Comparison of ENCODE assay signal across 11 mouse cellular contexts in the genomic region with DNA sequence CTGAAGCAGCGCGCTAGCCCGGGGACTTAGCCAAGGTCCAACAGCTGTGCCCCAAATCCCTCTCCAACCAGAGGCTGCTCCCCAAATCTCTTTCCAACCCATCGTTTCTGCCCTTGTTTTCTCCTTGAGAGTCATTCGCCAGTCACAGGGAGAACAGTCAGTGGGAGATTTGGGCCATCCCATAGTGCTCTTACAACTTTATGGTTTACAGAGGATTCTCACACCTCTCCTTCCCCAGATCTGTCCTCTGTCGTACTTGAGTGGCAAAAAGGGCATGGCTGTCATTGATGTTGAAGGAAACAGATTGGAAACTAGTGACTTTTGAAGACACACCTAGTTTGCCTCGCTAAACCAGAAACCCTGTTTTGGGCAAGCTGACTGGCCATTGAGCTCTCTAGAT. TPM values are rescaled to one million over a fixed set of nuclear protein-coding genes. Genes with fewer than 3 reads are reported as not detected.
DNase-seq lines count a peak whose midpoint lies in the region; ATAC-seq and TF ChIP-seq lines count a peak whose summit lies in the region.
"Had no signal": no experiment of that assay in that cellular context is flagged by ENCODE, and none has a peak within 500 bp of the region (broad histone marks: within the 10 kb centered on the region; RNA-seq: fewer than 3 reads in every experiment).

No protein-coding gene starts in this region.

- no peak overlapping the region for H3K4me3 ChIP-seq in heart, embryonic 10.5 days
- H3K4me3 ChIP-seq in kidney, embryonic 16.5 days (ENCODE audit: low read length), result no peak overlapping the region
- no peak overlapping the region for H3K4me3 ChIP-seq in kidney, embryonic 14.5 days (ENCODE audit: low read length)
- H3K4me3 ChIP-seq in embryonic fibroblast, embryonic 13.5 days (ENCODE audit: insufficient read depth, low read length), result no peak overlapping the region
- H3K4me3 ChIP-seq in stomach, postnatal 0 days (ENCODE audit: low read depth, low read length), result no peak overlapping the region
- H3K4me3 ChIP-seq: embryonic facial prominence, embryonic 12.5 days; forebrain, embryonic 12.5 days; neural tube, embryonic 13.5 days had no signal

- TF ChIP-seq POLR2A in embryonic fibroblast, embryonic 13.5 days (IDR thresholded peaks at IDR 0.05; ENCODE audit: low read depth, low read length), result no peak

- H3K27me3 ChIP-seq in heart, embryonic 10.5 days (ENCODE audit: insufficient read depth, poor library complexity, severe bottlenecking), result no peaks in the 10 kb centered on the region
- no peaks in the 10 kb centered on the region for H3K27me3 ChIP-seq in kidney, embryonic 16.5 days (ENCODE audit: insufficient read depth, low read length)
- H3K27me3 ChIP-seq in kidney, embryonic 14.5 days (ENCODE audit: control insufficient read depth, insufficient read depth, low read length), result no peaks in the 10 kb centered on the region
- no peaks in the 10 kb centered on the region for H3K27me3 ChIP-seq in stomach, postnatal 0 days (ENCODE audit: control insufficient read depth, insufficient read depth, low read length)
- H3K27me3 ChIP-seq: embryonic facial prominence, embryonic 12.5 days; forebrain, embryonic 12.5 days; neural tube, embryonic 13.5 days had no signal

- H3K36me3 ChIP-seq in heart, embryonic 10.5 days, result peaks cover 28% of the 10 kb centered on the region
- H3K36me3 ChIP-seq in kidney, embryonic 16.5 days (ENCODE audit: insufficient read depth, low read length), result peaks cover 7% of the 10 kb centered on the region; the same call in 1 of the 2 replicates
- peaks cover 14% of the 10 kb centered on the region; the same call in 1 of the 2 replicates for H3K36me3 ChIP-seq in kidney, embryonic 14.5 days (ENCODE audit: control insufficient read depth, insufficient read depth, low read length)
- no peaks in the 10 kb centered on the region for H3K36me3 ChIP-seq in stomach, postnatal 0 days (ENCODE audit: control insufficient read depth, insufficient read depth, low read length)

- peaks cover 33% of the 10 kb centered on the region for H3K4me1 ChIP-seq in heart, embryonic 10.5 days
- peaks cover 19% of the 10 kb centered on the region for H3K4me1 ChIP-seq in kidney, embryonic 16.5 days (ENCODE audit: insufficient read depth, low read length)
- H3K4me1 ChIP-seq in kidney, embryonic 14.5 days (ENCODE audit: control insufficient read depth, insufficient read depth, low read length), result peaks cover 2% of the 10 kb centered on the region; the same call in 1 of the 2 replicates
- H3K4me1 ChIP-seq in embryonic fibroblast, embryonic 13.5 days (ENCODE audit: control insufficient read depth, insufficient read depth, low read length), result peaks cover 17% of the 10 kb centered on the region
- H3K4me1 ChIP-seq in stomach, postnatal 0 days (replicated peaks; ENCODE audit: control insufficient read depth, insufficient read depth), result peaks cover 3% of the 10 kb centered on the region; the same call in 1 of the 2 replicates
- H3K4me1 ChIP-seq: forebrain, embryonic 12.5 days had no signal

- no peak for TF ChIP-seq EP300 in stomach, postnatal 0 days (optimal IDR thresholded peaks at IDR 0.05)

- peak overlapping the region; percentile 56 for H3K9ac ChIP-seq in kidney, embryonic 16.5 days (replicated peaks; ENCODE audit: low read length)
- H3K9ac ChIP-seq in kidney, embryonic 14.5 days (ENCODE audit: low read depth, low read length), result no peak overlapping the region
- H3K9ac ChIP-seq in stomach, postnatal 0 days (ENCODE audit: low read length), result peak overlapping the region; percentile 41; the same call in 1 of the 2 replicates
- H3K9ac ChIP-seq: embryonic facial prominence, embryonic 12.5 days; forebrain, embryonic 12.5 days; hindbrain, embryonic 14.5 days; neural tube, embryonic 13.5 days had no signal

- TF ChIP-seq CTCF in embryonic fibroblast, embryonic 13.5 days (IDR thresholded peaks at IDR 0.05; ENCODE audit: borderline replicate concordance, insufficient read depth, low read length), result no peak
- TF ChIP-seq CTCF in stomach, postnatal 0 days (IDR thresholded peaks at IDR 0.05; ENCODE audit: low read depth), result no peak

- no peak overlapping the region for H3K4me2 ChIP-seq in kidney, embryonic 16.5 days (replicated peaks; ENCODE audit: low read depth, low read length)
- no peak overlapping the region for H3K4me2 ChIP-seq in kidney, embryonic 14.5 days (replicated peaks; ENCODE audit: low read depth, low read length)
- 0 out of 2 replicates have a peak overlapping the region, but pooled peaks have one; percentile 17 for H3K4me2 ChIP-seq in stomach, postnatal 0 days (replicated peaks; ENCODE audit: low read depth)
- H3K4me2 ChIP-seq: embryonic facial prominence, embryonic 12.5 days; forebrain, embryonic 12.5 days; hindbrain, embryonic 14.5 days; neural tube, embryonic 13.5 days had no signal

- no peak for ATAC-seq in kidney, embryonic 16.5 days (ENCODE audit: low FRiP score, low TSS enrichment)
- ATAC-seq in kidney, embryonic 14.5 days (ENCODE audit: low FRiP score, low TSS enrichment), result no peak
- ATAC-seq in stomach, postnatal 0 days (ENCODE audit: low FRiP score, low TSS enrichment), result no peak

- WGBS in heart, embryonic 10.5 days, result 36% methylated on average over 7 of the region's 7 CpGs
- 26% methylated on average over 7 of the region's 7 CpGs for WGBS in kidney, embryonic 16.5 days
- WGBS in kidney, embryonic 14.5 days, result 26% methylated on average over 7 of the region's 7 CpGs
- whole genome bisulfite sequencing in stomach, postnatal 0 days, result 24% methylated on average over 7 of the region's 7 CpGs

- peak overlapping the region; percentile 74 for H3K27ac ChIP-seq in heart, embryonic 10.5 days
- H3K27ac ChIP-seq in kidney, embryonic 16.5 days (ENCODE audit: low read length), result peak overlapping the region; percentile 70
- no peak overlapping the region for H3K27ac ChIP-seq in kidney, embryonic 14.5 days (ENCODE audit: low read depth, low read length)
- peak overlapping the region; percentile 45 for H3K27ac ChIP-seq in embryonic fibroblast, embryonic 13.5 days (ENCODE audit: insufficient read depth, low read length)
- peak overlapping the region; percentile 65 for H3K27ac ChIP-seq in stomach, postnatal 0 days (replicated peaks)
- H3K27ac ChIP-seq: embryonic facial prominence, embryonic 12.5 days; forebrain, embryonic 12.5 days; hindbrain, embryonic 14.5 days; neural tube, embryonic 13.5 days had no signal

- H3K9me3 ChIP-seq in heart, embryonic 10.5 days, result no peaks in the 10 kb centered on the region
- H3K9me3 ChIP-seq in kidney, embryonic 16.5 days (ENCODE audit: low read length), result no peaks in the 10 kb centered on the region
- no peaks in the 10 kb centered on the region for H3K9me3 ChIP-seq in kidney, embryonic 14.5 days (ENCODE audit: control insufficient read depth, low read length)
- no peaks in the 10 kb centered on the region for H3K9me3 ChIP-seq in stomach, postnatal 0 days (ENCODE audit: control insufficient read depth, low read length)
- H3K9me3 ChIP-seq: embryonic facial prominence, embryonic 12.5 days; forebrain, embryonic 12.5 days; neural tube, embryonic 13.5 days had no signal

- peak; percentile 69 for DNase-seq in heart, embryonic 10.5 days (ENCODE audit: low spot score)
- no peak for DNase-seq in heart, adult 18-20 months
- DNase-seq in stomach, postnatal 0 days (ENCODE audit: low spot score), result no peak
- DNase-seq in right cerebral cortex, adult 2 months (ENCODE audit: low spot score in 2 of 2), result no peak

RNA-seq across cellular contexts. Expression of a gene that starts 32.8 kb away (rescaled TPM):
- polyA plus RNA-seq in heart, embryonic 10.5 days (2016; fragmentation: Nextera tagmentation; extraction: Ambion mirVana), result 294 and 320 TPM in 2 replicates
- 100 to 1,000 TPM; 322 to 333 TPM for total RNA-seq in heart, adult 18-20 months (2021)
- 237 and 260 TPM in 2 replicates for polyA plus RNA-seq in kidney, embryonic 16.5 days (2015; fragmentation: Nextera tagmentation; extraction: Ambion mirVana)
- 253 and 349 TPM in 2 replicates for polyA plus RNA-seq in kidney, embryonic 14.5 days (2014; fragmentation: Nextera tagmentation; extraction: Ambion mirVana)
- 165 and 191 TPM in 2 replicates for polyA plus RNA-seq in embryonic fibroblast, embryonic 13.5 days (2011; ENCODE audit: insufficient read length, low read depth, missing spikeins)
- polyA plus RNA-seq in stomach, postnatal 0 days (2015; fragmentation: Nextera tagmentation; extraction: Ambion mirVana), result 359 and 382 TPM in 2 replicates

RNA-seq across cellular contexts. Expression of a gene that starts 36.3 kb away (rescaled TPM):
- polyA plus RNA-seq in heart, embryonic 10.5 days (2016; fragmentation: Nextera tagmentation; extraction: Ambion mirVana), result 21.7 and 22.5 TPM in 2 replicates
- total RNA-seq in heart, adult 18-20 months (2021), result 10 to 100 TPM; 13.0 to 13.9 TPM
- polyA plus RNA-seq in kidney, embryonic 16.5 days (2015; fragmentation: Nextera tagmentation; extraction: Ambion mirVana), result 26.1 and 32.7 TPM in 2 replicates
- 18.5 and 23.8 TPM in 2 replicates for polyA plus RNA-seq in kidney, embryonic 14.5 days (2014; fragmentation: Nextera tagmentation; extraction: Ambion mirVana)
- polyA plus RNA-seq in embryonic fibroblast, embryonic 13.5 days (2011; ENCODE audit: insufficient read length, low read depth, missing spikeins), result 15.0 and 16.3 TPM in 2 replicates
- polyA plus RNA-seq in stomach, postnatal 0 days (2015; fragmentation: Nextera tagmentation; extraction: Ambion mirVana), result 8.4 and 9.1 TPM in 2 replicates

RNA-seq across cellular contexts. Expression of a gene that starts 37.1 kb away (rescaled TPM):
- polyA plus RNA-seq in heart, embryonic 10.5 days (2016; fragmentation: Nextera tagmentation; extraction: Ambion mirVana), result 24.2 and 31.5 TPM in 2 replicates
- 10 to 100 TPM; 20.8 to 21.7 TPM for total RNA-seq in heart, adult 18-20 months (2021)
- 31.7 and 36.7 TPM in 2 replicates for polyA plus RNA-seq in kidney, embryonic 16.5 days (2015; fragmentation: Nextera tagmentation; extraction: Ambion mirVana)
- polyA plus RNA-seq in kidney, embryonic 14.5 days (2014; fragmentation: Nextera tagmentation; extraction: Ambion mirVana), result 31.1 and 31.2 TPM in 2 replicates
- polyA plus RNA-seq in embryonic fibroblast, embryonic 13.5 days (2011; ENCODE audit: insufficient read length, low read depth, missing spikeins), result 41.8 and 48.9 TPM in 2 replicates
- polyA plus RNA-seq in stomach, postnatal 0 days (2015; fragmentation: Nextera tagmentation; extraction: Ambion mirVana), result 13.9 and 15.2 TPM in 2 replicates
